Mouse (Mus musculus) CH12.LX (cell line): Measurements from ENCODE around the gene Tmem131l.

Source experiments
- BHLHE40 ChIP-seq: IDR thresholded peaks from 2 replicates; pipeline ENCODE4 v1.6.1; 2011; ENCODE audit warnings: mild to moderate bottlenecking, low read depth, low read length, improper control_type of control experiment
- CHD1 ChIP-seq: IDR thresholded peaks from 2 replicates; pipeline ENCODE4 v1.6.1; 2012; ENCODE audit warnings: low read depth, low read length, improper control_type of control experiment, inconsistent platforms
- CHD2 ChIP-seq: IDR thresholded peaks from 2 replicates; pipeline ENCODE4 v1.6.1; 2011; ENCODE audit warnings: low read length, improper control_type of control experiment
- CTCF ChIP-seq, 2 experiments: IDR thresholded peaks in 1 of 2; conservative IDR thresholded peaks in 1 of 2; 2 replicates each; pipeline ENCODE4 v1.5.1; 2011 to 2012; ENCODE audit warnings: low read depth in 2 of 2, low read length in 2 of 2, improper control_type of control experiment in 1 of 2, inconsistent platforms in 1 of 2, mild to moderate bottlenecking in 1 of 2, moderate library complexity in 1 of 2
- RCOR1 ChIP-seq: conservative IDR thresholded peaks from 2 replicates; pipeline ENCODE4 v1.6.1; 2012; ENCODE audit warnings: low read depth, mild to moderate bottlenecking, inconsistent platforms, low read length, improper control_type of control experiment
- TCF12 ChIP-seq: IDR thresholded peaks from 2 replicates; pipeline ENCODE4 v1.6.1; 2014; ENCODE audit warnings: low read depth, mild to moderate bottlenecking, inconsistent platforms, low read length, improper control_type of control experiment
- ZC3H11A ChIP-seq: IDR thresholded peaks from 2 replicates; pipeline ENCODE4 v1.6.1; 2012; ENCODE audit warnings: low read depth, mild to moderate bottlenecking, inconsistent platforms, low read length, improper control_type of control experiment

DNA sequence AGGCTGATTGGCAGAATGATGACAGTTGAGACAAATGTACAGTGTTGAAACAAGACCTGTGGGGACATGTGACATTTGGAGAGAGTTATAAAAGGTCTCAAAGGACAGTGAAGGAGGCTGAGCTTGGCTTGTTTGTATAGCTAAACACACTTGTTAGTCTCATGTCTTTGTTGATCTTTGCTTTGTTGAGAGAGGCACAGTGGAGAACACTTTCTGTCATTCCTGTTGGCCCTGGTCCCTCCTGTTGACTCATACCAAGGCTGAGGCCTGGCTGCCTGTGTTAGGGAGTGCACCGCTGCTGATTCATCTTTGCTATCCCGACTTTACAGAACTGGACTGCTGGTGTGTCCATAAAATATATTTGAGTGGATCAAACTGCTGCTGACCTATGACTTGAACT lies 174.8 kb downstream of the Tmem131l start:
- no peak for TF ChIP-seq CTCF (conservative IDR thresholded peaks at IDR 0.05 in 1 of 2, IDR thresholded peaks at IDR 0.05 in 1 of 2; ENCODE audit: low read depth in 2 of 2, low read length in 2 of 2)
- TF ChIP-seq CHD2, result no peak
- TF ChIP-seq TCF12, result no peak
- TF ChIP-seq ZC3H11A, result no peak
- TF ChIP-seq BHLHE40, result no peak
- no peak for TF ChIP-seq RCOR1
- TF ChIP-seq CHD1, result no peak
